Mouse (Mus musculus) forebrain, embryonic 13.5 days (tissue): ENCODE results near the gene Syt3. TPM values are rescaled to one million over a fixed set of nuclear protein-coding genes. Genes with fewer than 3 reads are reported as not detected.

Source experiments
- ATAC-seq: fragments of 200-750 bp; cut with Nextera tagmentation; 2 replicates; pipeline ENCODE4 v1.8.0; 2017
- H3K27ac ChIP-seq: fragments of 300-500 bp; sonication (generic); 2 replicates; pipeline ENCODE4 v1.5.1; 2015; ENCODE audit warnings: inconsistent platforms, mild to moderate bottlenecking, moderate library complexity
- H3K27me3 ChIP-seq: fragments of 300-500 bp; sonication (generic); 2 replicates; pipeline ENCODE4 v1.6.1; 2015; ENCODE audit warnings: mild to moderate bottlenecking, inconsistent platforms
- H3K36me3 ChIP-seq: fragments of 300-500 bp; sonication (generic); 2 replicates; pipeline ENCODE4 v1.6.1; 2015; ENCODE audit warnings: mild to moderate bottlenecking, inconsistent platforms; ENCODE audit not compliant: poor library complexity, severe bottlenecking
- H3K4me1 ChIP-seq: fragments of 300-500 bp; sonication (generic); 2 replicates; pipeline ENCODE4 v1.6.1; 2015; ENCODE audit warnings: inconsistent platforms
- H3K4me2 ChIP-seq: fragments of 300-500 bp; sonication (generic); 2 replicates; pipeline ENCODE4 v1.6.1; 2015; ENCODE audit warnings: inconsistent platforms, mild to moderate bottlenecking, moderate library complexity
- H3K4me3 ChIP-seq: fragments of 300-500 bp; sonication (generic); 2 replicates; pipeline ENCODE4 v1.5.1; 2015; ENCODE audit warnings: mild to moderate bottlenecking, inconsistent platforms
- H3K9ac ChIP-seq: fragments of 300-500 bp; sonication (generic); 2 replicates; pipeline ENCODE4 v1.6.1; 2015; ENCODE audit warnings: mild to moderate bottlenecking, inconsistent platforms
- H3K9me3 ChIP-seq: fragments of 300-500 bp; sonication (generic); replicated peaks from 2 replicates; pipeline ENCODE4 v1.6.1; 2016; ENCODE audit warnings: inconsistent platforms
- WGBS: fragments of 180-500 bp; shearing (Covaris S2); methylation state at CpG from one replicate; pipeline ENCODE4 v1.1.7; 2015; 5-methylcytosine and 5-hydroxymethylcytosine counted together
- polyA plus RNA-seq: library from polyadenylated mRNA; unstranded; fragments of >200 nt; fragmentation: Nextera tagmentation; extraction: Ambion mirVana; gene quantifications from 2 replicates; pipeline ENCODE4 v1.2.1, GENCODE M21; 2015

The Syt3 gene
- polyA plus RNA-seq, 1 experiment from 2014 or later = 10.1 TPM

- Histone ChIP-seq H3K9ac (peak overlapping the region; percentile 73), H3K27ac (no peak overlapping the region), H3K4me3 (peak overlapping the region; percentile 51), H3K4me2 (peak overlapping the region; percentile 89), H3K36me3 (no peaks in the 10 kb centered on the region), H3K27me3 (peaks cover 14% of the 10 kb centered on the region), H3K9me3 (0 out of 2 replicates have a peak, but pooled peaks cover 6% of the 10 kb centered on the region), H3K4me1 (peaks cover 31% of the 10 kb centered on the region)
- ATAC-seq = peak; percentile 41
- 0% methylated on average over 16 of the region's 17 CpGs for WGBS
Measured at GRCm38 (mm10) chr7:44384716-44385059, 786 bp downstream of the Syt3 start.

GRCm38 (mm10) chr7:44385720-44386119 is 1.8 kb downstream of the Syt3 start, which contains the start of gene 1700008O03Rik:
Gene 1700008O03Rik (minus strand): TSS chr7:44385820.
- peak within 1 kb of the TSS; percentile 73 for H3K9ac ChIP-seq
- WGBS = 83% methylated on average over 12 of the region's 12 CpGs
- no peak within 1 kb of the TSS for H3K27ac ChIP-seq
- no peak for ATAC-seq
- peak within 1 kb of the TSS; percentile 89 for H3K4me2 ChIP-seq
- H3K27me3 ChIP-seq = peaks cover 14% of the 10 kb centered on the region
- H3K4me3 ChIP-seq = peak within 1 kb of the TSS; percentile 51
- no peaks in the 10 kb centered on the region for H3K36me3 ChIP-seq
- no peaks in the 10 kb centered on the region for H3K9me3 ChIP-seq
- H3K4me1 ChIP-seq = peaks cover 31% of the 10 kb centered on the region

- Histone ChIP-seq H3K27me3 (peaks cover 8% of the 10 kb centered on the region; the same call in 1 of the 2 replicates), H3K36me3 (no peaks in the 10 kb centered on the region), H3K4me3 (no peak overlapping the region), H3K4me2 (no peak overlapping the region), H3K9me3 (no peaks in the 10 kb centered on the region), H3K9ac (no peak overlapping the region), H3K4me1 (no peaks in the 10 kb centered on the region), H3K27ac (no peak overlapping the region)
- no peak for ATAC-seq
- WGBS = 90% methylated on average over 4 of the region's 4 CpGs
Measured at GRCm38 (mm10) chr7:44391831-44392230, 7.9 kb downstream of the Syt3 start.

- ATAC-seq = no peak
- peaks cover 5% of the 10 kb centered on the region; the same call in 1 of the 2 replicates for H3K27me3 ChIP-seq
- H3K9me3 ChIP-seq = no peaks in the 10 kb centered on the region
- no peak overlapping the region for H3K9ac ChIP-seq
- no peak overlapping the region for H3K4me3 ChIP-seq
- H3K4me2 ChIP-seq = no peak overlapping the region
- no peaks in the 10 kb centered on the region for H3K4me1 ChIP-seq
- WGBS = 87% methylated on average over 11 of the region's 14 CpGs
- no peaks in the 10 kb centered on the region for H3K36me3 ChIP-seq
- H3K27ac ChIP-seq = no peak overlapping the region
Measured at GRCm38 (mm10) chr7:44392341-44392740, 8.4 kb downstream of the Syt3 start.

GRCm38 (mm10) chr7:44393284-44393683 is 9.4 kb downstream of the Syt3 start:
- Histone ChIP-seq H3K4me3 (no peak overlapping the region), H3K27ac (no peak overlapping the region), H3K9ac (no peak overlapping the region; the same call in 1 of the 2 replicates), H3K9me3 (no peaks in the 10 kb centered on the region), H3K4me2 (no peak overlapping the region), H3K27me3 (no peaks in the 10 kb centered on the region), H3K4me1 (no peaks in the 10 kb centered on the region), H3K36me3 (no peaks in the 10 kb centered on the region)
- WGBS = 92% methylated on average over 17 of the region's 17 CpGs
- ATAC-seq = no peak

GRCm38 (mm10) chr7:44398570-44398969 is 14.7 kb downstream of the Syt3 start:
- H3K4me1 ChIP-seq = no peaks in the 10 kb centered on the region
- WGBS = 6% methylated on average over 3 of the region's 3 CpGs
- peak; percentile 55; the same call in 1 of the 2 replicates for ATAC-seq
- no peak overlapping the region for H3K4me2 ChIP-seq
- no peaks in the 10 kb centered on the region for H3K9me3 ChIP-seq
- H3K4me3 ChIP-seq = no peak overlapping the region
- H3K27ac ChIP-seq = no peak overlapping the region
- H3K9ac ChIP-seq = no peak overlapping the region
- 0 out of 2 replicates have a peak, but pooled peaks cover 6% of the 10 kb centered on the region for H3K27me3 ChIP-seq
- no peaks in the 10 kb centered on the region for H3K36me3 ChIP-seq

- Histone ChIP-seq H3K4me2 (no peak overlapping the region), H3K27ac (no peak overlapping the region), H3K27me3 (0 out of 2 replicates have a peak, but pooled peaks cover 6% of the 10 kb centered on the region), H3K9me3 (no peaks in the 10 kb centered on the region), H3K4me3 (no peak overlapping the region), H3K9ac (no peak overlapping the region), H3K4me1 (0 out of 2 replicates have a peak, but pooled peaks cover 5% of the 10 kb centered on the region), H3K36me3 (no peaks in the 10 kb centered on the region)
- ATAC-seq = no peak
- 88% methylated on average over 6 of the region's 6 CpGs for WGBS
Measured at GRCm38 (mm10) chr7:44401673-44402072, 17.8 kb downstream of the Syt3 start.

GRCm38 (mm10) chr7:44405346-44406014 is 21.6 kb downstream of the Syt3 start:
- H3K4me3 ChIP-seq = peak overlapping the region; percentile 38
- peak overlapping the region; percentile 82 for H3K27ac ChIP-seq
- H3K36me3 ChIP-seq = no peaks in the 10 kb centered on the region
- 0 out of 2 replicates have a peak, but pooled peaks cover 6% of the 10 kb centered on the region for H3K27me3 ChIP-seq
- H3K9me3 ChIP-seq = no peaks in the 10 kb centered on the region
- WGBS = 3% methylated on average over 27 of the region's 27 CpGs
- 0 out of 2 replicates have a peak, but pooled peaks cover 5% of the 10 kb centered on the region for H3K4me1 ChIP-seq
- H3K4me2 ChIP-seq = peak overlapping the region; percentile 62
- H3K9ac ChIP-seq = no peak overlapping the region
- peak; percentile 97 for ATAC-seq

GRCm38 (mm10) chr7:44406015-44406355 is 22.1 kb downstream of the Syt3 start:
- 0 out of 2 replicates have a peak, but pooled peaks cover 6% of the 10 kb centered on the region for H3K27me3 ChIP-seq
- H3K27ac ChIP-seq = no peak overlapping the region
- no peaks in the 10 kb centered on the region for H3K36me3 ChIP-seq
- 0% methylated on average over 5 of the region's 5 CpGs for WGBS
- H3K4me3 ChIP-seq = no peak overlapping the region
- H3K4me1 ChIP-seq = 0 out of 2 replicates have a peak, but pooled peaks cover 5% of the 10 kb centered on the region
- no peaks in the 10 kb centered on the region for H3K9me3 ChIP-seq
- peak; percentile 74 for ATAC-seq
- H3K4me2 ChIP-seq = no peak overlapping the region
- H3K9ac ChIP-seq = no peak overlapping the region

- no peak overlapping the region for H3K4me2 ChIP-seq
- no peaks in the 10 kb centered on the region for H3K36me3 ChIP-seq
- H3K27ac ChIP-seq = no peak overlapping the region
- 86% methylated on average over 4 of the region's 4 CpGs for WGBS
- no peak for ATAC-seq
- no peak overlapping the region for H3K4me3 ChIP-seq
- no peak overlapping the region for H3K9ac ChIP-seq
- H3K4me1 ChIP-seq = no peaks in the 10 kb centered on the region
- no peaks in the 10 kb centered on the region for H3K9me3 ChIP-seq
- no peaks in the 10 kb centered on the region for H3K27me3 ChIP-seq
Measured at GRCm38 (mm10) chr7:44411144-44411543, 27.2 kb downstream of the Syt3 start.

GRCm38 (mm10) chr7:44413307-44413706 is 29.4 kb downstream of the Syt3 start:
- Histone ChIP-seq H3K27me3 (no peaks in the 10 kb centered on the region; the same call in 1 of the 2 replicates), H3K27ac (no peak overlapping the region), H3K36me3 (no peaks in the 10 kb centered on the region), H3K4me1 (no peaks in the 10 kb centered on the region), H3K9me3 (no peaks in the 10 kb centered on the region), H3K9ac (no peak overlapping the region), H3K4me3 (no peak overlapping the region), H3K4me2 (no peak overlapping the region)
- WGBS = 89% methylated on average over 6 of the region's 6 CpGs
- no peak for ATAC-seq

GRCm38 (mm10) chr7:44427666-44428065 is 43.8 kb downstream of the Syt3 start:
- Histone ChIP-seq H3K27me3 (no peaks in the 10 kb centered on the region; the same call in 1 of the 2 replicates), H3K36me3 (no peaks in the 10 kb centered on the region), H3K9ac (peak overlapping the region; percentile 59), H3K4me1 (peaks cover 48% of the 10 kb centered on the region), H3K9me3 (no peaks in the 10 kb centered on the region), H3K4me2 (peak overlapping the region; percentile 58), H3K4me3 (peak overlapping the region; percentile 82), H3K27ac (peak overlapping the region; percentile 99)
- WGBS = 8% methylated on average over 8 of the region's 8 CpGs
- ATAC-seq = peak; percentile 0; the same call in 1 of the 2 replicates
